Mouse (Mus musculus): ENCODE results near the gene Slc5a2. TPM values are rescaled to one million over a fixed set of nuclear protein-coding genes. Genes with fewer than 3 reads are reported as not detected.

The Slc5a2 gene
- 0.14 TPM in 1 of 2 replicates, not detected in the other for polyA plus RNA-seq (2015; fragmentation: Nextera tagmentation; extraction: Ambion mirVana)

DNA sequence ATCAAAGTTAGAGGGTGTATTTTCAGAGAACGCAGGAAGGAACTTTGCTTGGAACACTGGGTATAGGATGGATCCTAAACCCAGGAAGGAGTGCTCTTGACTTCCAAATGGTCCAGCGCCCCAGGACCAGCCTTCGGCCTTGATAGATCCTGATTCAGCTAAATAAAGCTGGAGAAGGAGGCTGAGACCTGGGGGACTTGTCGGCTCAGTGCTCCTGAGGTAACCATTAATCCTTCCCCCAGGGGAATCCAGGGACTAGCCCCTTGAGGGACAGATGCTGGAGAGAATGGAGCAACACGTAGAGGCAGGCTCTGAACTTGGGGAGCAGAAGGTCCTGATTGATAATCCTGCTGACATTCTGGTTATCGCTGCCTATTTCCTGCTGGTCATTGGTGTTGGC is at the start of gene Slc5a2:
Gene Slc5a2 (plus strand): TSS at position 247 of the 400 bp plus-strand sequence.

DNA sequence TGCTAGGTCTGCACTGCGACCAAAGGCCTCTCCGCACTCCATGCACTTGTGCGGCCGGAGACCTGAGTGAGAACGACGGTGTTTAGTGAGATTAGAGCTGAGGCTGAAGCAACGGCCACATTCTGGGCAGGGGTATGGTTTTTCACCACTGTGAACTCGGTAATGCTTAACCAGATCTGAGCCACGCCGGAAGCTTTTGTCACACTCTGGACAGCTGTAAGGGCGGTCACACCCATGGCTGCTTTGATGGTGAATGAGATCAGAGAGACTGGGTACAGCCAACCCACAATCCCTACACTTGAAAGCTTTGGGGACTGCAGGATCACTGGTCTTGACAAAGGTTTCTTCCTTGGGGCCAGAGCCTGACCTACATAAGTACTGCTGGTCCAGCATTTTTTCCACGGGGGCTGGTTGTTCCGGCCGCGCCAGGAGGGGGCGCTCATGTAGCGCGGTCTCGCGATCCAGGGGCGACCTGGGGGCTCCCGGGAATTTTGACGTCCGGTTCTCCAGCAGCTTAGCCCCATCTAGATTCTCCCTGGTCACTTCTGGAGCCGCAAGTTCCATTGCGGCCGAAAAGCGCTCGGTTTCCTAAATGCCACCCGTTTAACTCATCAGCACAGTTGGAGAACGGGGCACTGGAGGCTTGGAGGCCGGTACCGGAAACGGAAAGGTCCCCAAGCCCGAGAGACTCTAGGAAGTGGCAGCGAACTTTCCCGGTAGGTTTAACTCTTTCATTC is 28.4 kb upstream of the Slc5a2 start, which contains the start of gene Armc5:
Gene Armc5 (plus strand): TSS at position 487 of the 737 bp plus-strand sequence.

DNA sequence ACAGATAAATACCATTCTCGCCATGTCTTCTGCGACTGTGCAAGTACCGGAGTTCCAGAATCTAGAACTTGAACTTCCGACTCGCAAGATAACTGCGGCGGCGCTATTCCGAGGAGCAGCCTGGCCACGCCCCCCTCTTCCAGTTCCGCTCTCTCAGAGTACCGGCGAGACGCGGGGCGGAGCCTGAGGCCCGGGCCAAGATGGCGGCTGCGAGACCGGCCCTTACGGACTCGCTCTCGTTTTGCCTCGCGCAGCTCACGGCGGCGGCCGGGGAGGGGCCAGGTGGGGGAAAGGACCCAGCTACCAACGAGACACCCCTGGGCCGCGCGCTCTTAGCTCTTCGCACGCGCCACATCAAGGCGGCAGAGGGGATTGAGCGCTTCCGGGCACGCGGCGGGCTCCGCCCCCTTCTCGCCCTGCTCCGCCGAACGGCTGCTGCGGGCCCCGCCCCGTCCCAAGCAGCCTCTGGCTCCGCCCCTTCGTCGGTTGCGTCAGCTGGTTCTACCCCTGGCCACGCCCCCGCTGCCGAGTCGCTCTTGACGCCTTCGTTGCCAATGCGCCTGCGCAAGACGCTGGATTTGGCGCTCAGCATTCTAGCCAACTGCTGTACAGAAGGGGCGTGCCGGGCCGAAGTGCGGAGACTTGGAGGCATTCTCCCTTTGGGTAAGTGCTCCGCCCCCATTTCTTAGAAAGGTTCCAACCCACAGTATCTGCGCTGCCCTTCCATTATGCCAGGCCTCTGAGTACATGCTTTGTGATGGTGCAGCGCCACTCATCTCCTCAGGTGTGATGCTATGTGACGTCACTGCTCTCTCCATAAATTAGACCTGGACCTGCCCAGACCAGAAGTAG is 27.3 kb upstream of the Slc5a2 start, which contains the start of gene 9130023H24Rik:
Gene 9130023H24Rik (minus strand): TSS at position 105 of the 852 bp plus-strand sequence.

DNA sequence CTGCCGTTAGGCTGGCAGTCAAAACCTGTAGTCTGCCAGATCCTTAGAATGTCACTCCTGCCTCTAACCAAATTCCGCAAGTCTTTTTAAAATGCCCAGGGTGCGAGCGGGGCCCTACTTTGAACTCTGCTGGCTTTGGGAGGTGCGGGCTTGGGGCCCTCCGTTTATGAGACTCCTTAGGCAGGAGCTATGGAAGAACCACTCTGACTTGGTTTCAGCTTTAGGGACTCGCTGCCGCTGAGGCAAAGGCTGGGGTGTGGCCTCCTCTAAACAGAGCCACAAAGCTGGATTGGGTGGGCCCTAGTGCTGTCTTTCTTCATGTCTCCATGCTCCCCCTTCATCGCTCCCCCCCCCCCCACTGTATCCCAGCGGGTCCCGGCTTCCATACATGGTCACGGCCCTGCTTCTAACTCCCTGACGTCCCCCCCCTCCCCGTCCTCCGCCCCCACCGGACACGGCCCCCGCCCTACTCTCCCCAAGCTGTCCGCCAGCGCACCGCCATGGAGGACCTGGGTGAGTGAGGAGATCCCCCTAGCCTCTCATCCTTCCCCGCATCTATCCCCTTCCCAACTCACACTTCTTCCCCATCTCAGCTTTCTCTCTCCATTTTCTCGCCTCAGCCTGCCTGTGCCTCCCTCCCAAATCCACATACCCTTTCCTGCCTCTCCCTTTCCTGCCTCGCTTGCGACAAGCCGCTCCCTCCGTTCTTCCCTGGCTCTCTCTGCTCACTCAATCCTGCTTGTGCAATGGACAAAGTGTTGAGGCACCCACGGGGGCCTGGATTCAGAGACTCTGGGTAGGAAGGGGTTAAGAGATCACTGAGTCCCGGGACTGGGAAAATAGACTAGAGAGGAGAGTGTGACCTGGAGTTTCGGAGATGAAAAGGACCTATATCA is 18.7 kb upstream of the Slc5a2 start, which contains the start of gene Tgfb1i1:
Gene Tgfb1i1 (plus strand): TSS at position 317 of the 896 bp plus-strand sequence.

DNA sequence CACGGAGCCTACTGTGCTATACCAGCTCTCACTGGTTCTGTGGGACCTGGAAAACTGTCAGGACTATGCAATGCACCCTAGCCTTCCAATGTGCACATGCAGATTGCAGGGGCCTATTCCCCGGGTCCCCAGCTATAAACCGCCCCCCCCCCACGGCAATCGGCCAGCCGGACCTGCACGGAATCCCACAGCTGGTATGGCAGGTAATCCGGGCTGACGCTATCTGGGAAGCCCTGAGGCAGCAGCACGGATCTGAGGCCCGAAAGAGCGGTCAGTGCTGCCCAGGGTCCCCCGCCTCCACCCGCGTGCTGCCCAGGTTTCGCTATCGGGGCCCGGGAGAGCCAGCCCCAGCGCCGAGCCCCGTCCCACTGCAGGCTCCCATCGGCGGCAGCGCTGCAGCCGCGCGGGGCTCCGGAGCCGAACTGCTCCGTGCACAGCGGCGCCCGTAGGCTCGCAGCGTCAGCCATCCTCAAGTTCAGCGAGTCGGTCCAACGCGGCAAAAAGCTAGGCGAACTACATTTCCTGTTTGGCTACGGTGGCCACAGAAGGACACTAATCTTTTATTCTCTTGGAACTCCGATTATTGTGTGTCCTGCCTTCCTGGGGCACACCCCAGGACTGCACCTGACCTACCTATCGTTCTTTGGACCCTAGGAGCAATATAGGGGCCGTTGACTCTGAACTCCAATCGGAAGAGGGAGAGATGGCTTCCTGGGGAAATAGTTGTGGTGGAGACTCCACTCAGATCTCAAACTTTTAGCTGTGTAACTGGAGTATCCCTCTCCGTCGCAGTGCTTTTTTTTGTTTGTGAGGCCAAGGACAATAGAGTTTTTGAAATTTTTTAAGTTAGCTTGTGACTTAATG is 32.4 kb downstream of the Slc5a2 start, which contains the start of gene BC017158:
Gene BC017158 (minus strand): TSS at position 554 of the 864 bp plus-strand sequence.

Small RNAs within 50 kb of the gene (microRNA-seq; reads per million reads assigned to microRNA genes)
- gene Mir3103, result 0 to 0.30 reads per million in 2 experiments

Other genes with a start within 250 kb of the Slc5a2 start
- gene Itgam, start 203.0 kb upstream of the Slc5a2 start, polyA plus RNA-seq (2015; fragmentation: Nextera tagmentation; extraction: Ambion mirVana), result 1.7 TPM in 2 replicates
- gene Gm49368, start 203.0 kb upstream of the Slc5a2 start, polyA plus RNA-seq (2015; fragmentation: Nextera tagmentation; extraction: Ambion mirVana), result not detected in 2 replicates
- 0.04 and 0.05 TPM in 2 replicates for gene Itgax, start 136.1 kb upstream of the Slc5a2 start, polyA plus RNA-seq (2015; fragmentation: Nextera tagmentation; extraction: Ambion mirVana)
- 0.21 and 0.32 TPM in 2 replicates for gene Itgad, start 111.3 kb upstream of the Slc5a2 start, polyA plus RNA-seq (2015; fragmentation: Nextera tagmentation; extraction: Ambion mirVana)
- gene Cox6a2, start 59.3 kb upstream of the Slc5a2 start, polyA plus RNA-seq (2015; fragmentation: Nextera tagmentation; extraction: Ambion mirVana), result 1,575 and 2,022 TPM in 2 replicates
- gene Armc5, start 28.3 kb upstream of the Slc5a2 start, polyA plus RNA-seq (2015; fragmentation: Nextera tagmentation; extraction: Ambion mirVana), result 7.5 and 8.2 TPM in 2 replicates
- gene 9130023H24Rik, start 27.6 kb upstream of the Slc5a2 start, polyA plus RNA-seq (2015; fragmentation: Nextera tagmentation; extraction: Ambion mirVana), result 3.0 and 3.6 TPM in 2 replicates
- 51.5 and 58.6 TPM in 2 replicates for gene Tgfb1i1, start 18.8 kb upstream of the Slc5a2 start, polyA plus RNA-seq (2015; fragmentation: Nextera tagmentation; extraction: Ambion mirVana)
- gene BC017158, start 32.5 kb downstream of the Slc5a2 start, polyA plus RNA-seq (2015; fragmentation: Nextera tagmentation; extraction: Ambion mirVana), result 7.9 and 11.3 TPM in 2 replicates
- 11.3 and 13.4 TPM in 2 replicates for gene Rgs10, start 153.1 kb downstream of the Slc5a2 start, polyA plus RNA-seq (2015; fragmentation: Nextera tagmentation; extraction: Ambion mirVana)
- gene Tial1, start 196.1 kb downstream of the Slc5a2 start, polyA plus RNA-seq (2015; fragmentation: Nextera tagmentation; extraction: Ambion mirVana), result 14.1 and 15.7 TPM in 2 replicates

Measured in skeletal muscle tissue, postnatal 0 days (tissue).